Mouse (Mus musculus): ENCODE data around the gene Gm6358.

GRCm38 (mm10) chr16:89150786-89151185 lies 10.1 kb downstream of the Gm6358 start, which contains the start of gene Gm10061:
- TF ChIP-seq CTCF (IDR thresholded peaks at IDR 0.05; ENCODE audit: low read depth, low read length), result no peak
- TF ChIP-seq GATA1 (IDR thresholded peaks at IDR 0.05; ENCODE audit: borderline replicate concordance, low read length), result no peak
- no peak for TF ChIP-seq TAL1 (conservative IDR thresholded peaks at IDR 0.05; ENCODE audit: low read depth, low read length)
- no peak for TF ChIP-seq POLR2AphosphoS5 (IDR thresholded peaks at IDR 0.05; ENCODE audit: insufficient replicate concordance, low read depth, low read length)
- TF ChIP-seq GATA2 (IDR thresholded peaks at IDR 0.05; ENCODE audit: borderline replicate concordance, low read depth, low read length), result no peak
